Mouse (Mus musculus): ENCODE data around the gene Ttc4. TPM values are rescaled to one million over a fixed set of nuclear protein-coding genes. Genes with fewer than 3 reads are reported as not detected.

Ttc4 gene
- total and polyA plus RNA-seq, 3 experiments, result 54.8 TPM; not detected in 1

GRCm38 (mm10) chr4:106650833-106651527 lies 27.8 kb downstream of the Ttc4 start, which contains the start of gene Pars2 (continued):
- TF ChIP-seq TAL1 (IDR thresholded peaks at IDR 0.05; ENCODE audit: low read length) (no peak), POLR2AphosphoS2 (IDR thresholded peaks at IDR 0.05; ENCODE audit: low read length) (peak; percentile 82; the same call in 1 of the 2 replicates), ZC3H11A (IDR thresholded peaks at IDR 0.05; ENCODE audit: low read depth, low read length) (no peak)

GRCm38 (mm10) chr4:106647137-106647536 lies 31.6 kb downstream of the Ttc4 start:
- Histone ChIP-seq H3K9me3 (replicated peaks; ENCODE audit: insufficient read depth, low read length) (no peaks in the 10 kb centered on the region), H3K4me3 (ENCODE audit: control insufficient read depth in 1 of 2, insufficient read depth in 1 of 2, low read depth in 2 of 2, low read length in 2 of 2) (no peak overlapping the region), H3K27ac (ENCODE audit: control insufficient read depth, low read depth, low read length) (no peak overlapping the region), H3K79me2 (ENCODE audit: control insufficient read depth, insufficient read depth, low read length, poor library complexity) (no peaks in the 10 kb centered on the region; the same call in none of the 2 replicates), H3K36me3 (ENCODE audit: control insufficient read depth in 1 of 2, insufficient read depth in 2 of 2, low read length in 2 of 2) (peaks cover 0 to 8% of the 10 kb centered on the region in 2 experiments; a peak in 1 of 4 replicates), H3K4me1 (ENCODE audit: control insufficient read depth in 1 of 2, insufficient read depth in 2 of 2, low read length in 2 of 2) (peaks cover 4 to 10% of the 10 kb centered on the region in 2 experiments), H3K9ac (ENCODE audit: control insufficient read depth, low read depth, low read length, poor library complexity, severe bottlenecking) (no peak overlapping the region), H3K27me3 (ENCODE audit: control insufficient read depth in 1 of 2, insufficient read depth in 2 of 2, low read length in 2 of 2) (0 out of 4 replicates have a peak, but pooled peaks cover 0 to 1% of the 10 kb centered on the region in 2 experiments)
- no peak for DNase-seq (ENCODE audit: low read depth, low spot score)
- no peak for TF ChIP-seq RCOR1 (IDR thresholded peaks at IDR 0.05; ENCODE audit: low read depth, low read length)
- no peak for TF ChIP-seq POLR2AphosphoS2 (IDR thresholded peaks at IDR 0.05; ENCODE audit: low read length)

- Histone ChIP-seq H3K4me3 (ENCODE audit: control insufficient read depth in 1 of 2, insufficient read depth in 1 of 2, low read depth in 2 of 2, low read length in 2 of 2) (no peak overlapping the region), H3K4me1 (ENCODE audit: control insufficient read depth in 1 of 2, insufficient read depth in 2 of 2, low read length in 2 of 2) (peaks cover 0 to 3% of the 10 kb centered on the region in 2 experiments; a peak in 2 of 4 replicates), H3K36me3 (ENCODE audit: control insufficient read depth in 1 of 2, insufficient read depth in 2 of 2, low read length in 2 of 2) (peaks cover 0 to 4% of the 10 kb centered on the region in 2 experiments; a peak in 1 of 4 replicates), H3K79me2 (ENCODE audit: control insufficient read depth, insufficient read depth, low read length, poor library complexity) (no peaks in the 10 kb centered on the region), H3K9me3 (replicated peaks; ENCODE audit: insufficient read depth, low read length) (no peaks in the 10 kb centered on the region), H3K27me3 (ENCODE audit: control insufficient read depth in 1 of 2, insufficient read depth in 2 of 2, low read length in 2 of 2) (peaks cover 0 to 1% of the 10 kb centered on the region in 2 experiments; a peak in 1 of 4 replicates), H3K9ac (ENCODE audit: control insufficient read depth, low read depth, low read length, poor library complexity, severe bottlenecking) (no peak overlapping the region), H3K27ac (ENCODE audit: control insufficient read depth, low read depth, low read length) (no peak overlapping the region)
- no peak for DNase-seq (ENCODE audit: low read depth, low spot score)
- TF ChIP-seq CHD1 (IDR thresholded peaks at IDR 0.05; ENCODE audit: low read depth, low read length), result no peak
- peak; percentile 95 for TF ChIP-seq ZNF384 (IDR thresholded peaks at IDR 0.05; ENCODE audit: low read depth, low read length)
- TF ChIP-seq HCFC1 (IDR thresholded peaks at IDR 0.05; ENCODE audit: low read depth, low read length), result 0 out of 2 replicates have a peak, but pooled peaks have one; percentile 22
Measured at GRCm38 (mm10) chr4:106645797-106646196, 32.9 kb downstream of the Ttc4 start.

- DNase-seq (ENCODE audit: low read depth, low spot score), result no peak
- no peaks in the 10 kb centered on the region for H3K79me2 ChIP-seq (ENCODE audit: control insufficient read depth, insufficient read depth, low read length, poor library complexity)
- H3K27ac ChIP-seq (ENCODE audit: control insufficient read depth, low read depth, low read length), result no peak overlapping the region
Measured at GRCm38 (mm10) chr4:106644218-106644610, 34.5 kb downstream of the Ttc4 start.

More at GRCm38 (mm10) chr4:106644218-106644610, 34.5 kb downstream of the Ttc4 start:
- TF ChIP-seq TBP (IDR thresholded peaks at IDR 0.05; ENCODE audit: low read depth, low read length), result no peak
- no peak for TF ChIP-seq MXI1 (IDR thresholded peaks at IDR 0.05; ENCODE audit: low read depth, low read length)
- TF ChIP-seq POLR2AphosphoS5 (IDR thresholded peaks at IDR 0.05; ENCODE audit: borderline replicate concordance, low read depth, low read length), result no peak
- TF ChIP-seq RCOR1 (IDR thresholded peaks at IDR 0.05; ENCODE audit: low read depth, low read length), result no peak
- no peak for TF ChIP-seq MYB (IDR thresholded peaks at IDR 0.05; ENCODE audit: low read depth, low read length)
- TF ChIP-seq ZC3H11A (IDR thresholded peaks at IDR 0.05; ENCODE audit: low read depth, low read length), result no peak
- TF ChIP-seq SIN3A (IDR thresholded peaks at IDR 0.05; ENCODE audit: low read length), result no peak
- TF ChIP-seq NRF1 (IDR thresholded peaks at IDR 0.05; ENCODE audit: insufficient read depth, low read depth, low read length, poor library complexity, severe bottlenecking), result no peak
- no peak for TF ChIP-seq EP300 (IDR thresholded peaks at IDR 0.05; ENCODE audit: low read depth in 1 of 2, low read length in 2 of 2)
- TF ChIP-seq GABPA (IDR thresholded peaks at IDR 0.05; ENCODE audit: low read depth, low read length), result no peak
- no peak for TF ChIP-seq MAFK (IDR thresholded peaks at IDR 0.05; ENCODE audit: borderline replicate concordance, low read depth, low read length)
- no peak for TF ChIP-seq E2F4 (IDR thresholded peaks at IDR 0.05; ENCODE audit: borderline replicate concordance, low read depth, low read length)
- no peak for TF ChIP-seq POLR2A (IDR thresholded peaks at IDR 0.05; ENCODE audit: control insufficient read depth in 1 of 2, insufficient read depth in 1 of 2, low read depth in 1 of 2, low read length in 2 of 2, poor library complexity in 1 of 2)
- TF ChIP-seq RAD21 (IDR thresholded peaks at IDR 0.05; ENCODE audit: low read depth, low read length), result no peak
- TF ChIP-seq JUND (IDR thresholded peaks at IDR 0.05; ENCODE audit: low read depth, low read length), result no peak
- H3K4me3 ChIP-seq (ENCODE audit: control insufficient read depth in 1 of 2, insufficient read depth in 1 of 2, low read depth in 2 of 2, low read length in 2 of 2), result no peak overlapping the region
- no peaks in the 10 kb centered on the region for H3K36me3 ChIP-seq (ENCODE audit: control insufficient read depth in 1 of 2, insufficient read depth in 2 of 2, low read length in 2 of 2)
- no peak overlapping the region for H3K9ac ChIP-seq (ENCODE audit: control insufficient read depth, low read depth, low read length, poor library complexity, severe bottlenecking)
- peaks cover 0 to 1% of the 10 kb centered on the region in 2 experiments; a peak in 1 of 4 replicates for H3K27me3 ChIP-seq (ENCODE audit: control insufficient read depth in 1 of 2, insufficient read depth in 2 of 2, low read length in 2 of 2)
- H3K4me1 ChIP-seq (ENCODE audit: control insufficient read depth in 1 of 2, insufficient read depth in 2 of 2, low read length in 2 of 2), result no peaks in the 10 kb centered on the region; a peak in 1 of 4 replicates
- no peaks in the 10 kb centered on the region for H3K9me3 ChIP-seq (replicated peaks; ENCODE audit: insufficient read depth, low read length)
